Mouse (Mus musculus) cortical plate, adult 2 months (tissue): ENCODE measurements around the gene Tspan9.

Experiments
- CTCF ChIP-seq: fragments of 200-500 bp; IDR thresholded peaks from 2 replicates; pipeline ENCODE4 v1.5.1; 2011; ENCODE audit warnings: mild to moderate bottlenecking, control low read depth, low read length; ENCODE audit not compliant: insufficient read depth; ENCODE audit errors: extremely low read depth
- POLR2A ChIP-seq: fragments of 200-500 bp; IDR thresholded peaks from 2 replicates; pipeline ENCODE4 v1.6.1; 2011; ENCODE audit warnings: mild to moderate bottlenecking, low read length, control low read depth; ENCODE audit not compliant: insufficient read depth; ENCODE audit errors: extremely low read depth

DNA sequence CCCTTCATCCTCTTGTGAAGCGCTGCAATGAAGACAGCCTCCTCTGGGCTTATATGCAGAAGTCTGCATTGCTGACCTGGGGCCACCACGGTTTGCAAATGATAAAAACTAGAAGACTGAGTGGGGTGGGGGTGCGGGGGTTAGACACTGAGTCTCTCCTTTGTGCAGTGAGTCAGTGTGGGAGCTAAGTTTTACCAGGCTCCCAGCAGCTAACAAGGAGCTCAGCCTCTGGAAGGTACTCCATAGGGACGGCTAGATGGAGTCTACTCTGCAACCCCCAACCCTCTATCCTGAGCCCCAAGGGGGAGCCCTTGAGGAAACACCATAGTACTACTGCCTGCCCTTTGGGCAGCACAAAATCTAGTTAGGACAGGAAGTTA is 107.5 kb downstream of the Tspan9 start:
- TF ChIP-seq CTCF (no peak), POLR2A (no peak)
